Mouse (Mus musculus): Measurements from ENCODE around the gene Ptges2. TPM values are rescaled to one million over a fixed set of nuclear protein-coding genes. Genes with fewer than 3 reads are reported as not detected.
A peak's percentile ranks its signal among the peaks of the same experiment; 100 is the strongest.
"Not testable (repeated sequence)": the region's sequence is repeated elsewhere in the genome, so short reads cannot be mapped to it uniquely, and the experiment has no call there.

The Ptges2 gene
- polyA plus RNA-seq, 1 experiment from 2014 or later: 33.5 TPM

GRCm38 (mm10) chr2:32353836-32354235 is 41.9 kb upstream of the Ptges2 start:
- Histone ChIP-seq H3K4me2 (ENCODE audit: low read depth, low read length) (peak overlapping the region; percentile 69; the same call in 1 of the 2 replicates), H3K27ac (replicated peaks; ENCODE audit: low read depth, low read length) (no peak overlapping the region)

DNA sequence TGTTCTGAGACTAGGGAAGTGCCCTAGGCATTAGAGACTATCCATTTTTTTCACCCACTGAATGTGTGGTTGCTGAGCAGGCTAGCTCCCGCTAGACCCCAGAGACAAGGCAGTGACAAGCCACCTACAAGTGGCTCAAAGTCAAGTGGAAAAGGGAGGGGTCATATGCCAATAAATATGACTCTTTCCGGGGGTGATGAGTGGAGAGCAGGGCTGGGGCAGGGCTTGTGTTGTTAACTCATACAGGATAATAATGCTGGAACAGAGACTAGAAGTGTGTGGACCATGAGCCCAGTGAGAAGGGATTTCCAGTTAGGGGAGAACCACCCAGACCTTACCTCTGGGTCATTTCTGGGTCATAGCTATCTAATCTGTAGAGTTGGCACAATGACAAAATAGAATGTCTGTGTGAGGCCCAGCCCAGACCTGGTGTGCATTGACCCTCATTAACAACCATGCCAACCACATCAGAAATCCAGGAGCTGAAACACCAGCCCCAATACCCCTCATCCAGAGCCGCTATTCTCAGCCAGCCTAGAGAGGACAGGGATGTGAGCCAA is 41.3 kb upstream of the Ptges2 start:
- Histone ChIP-seq H3K36me3 (ENCODE audit: control insufficient read depth, insufficient read depth, low read length) (no peaks in the 10 kb centered on the region), H3K27me3 (replicated peaks; ENCODE audit: control insufficient read depth, insufficient read depth, low read length) (no peaks in the 10 kb centered on the region), H3K4me3 (ENCODE audit: low read depth, low read length) (no peak overlapping the region), H3K27ac (replicated peaks; ENCODE audit: low read depth, low read length) (no peak overlapping the region), H3K4me1 (ENCODE audit: control insufficient read depth, insufficient read depth, low read length) (peaks cover 17% of the 10 kb centered on the region), H3K9ac (ENCODE audit: low read depth, low read length) (no peak overlapping the region), H3K4me2 (ENCODE audit: low read depth, low read length) (no peak overlapping the region), H3K9me3 (ENCODE audit: control insufficient read depth, low read length) (no peaks in the 10 kb centered on the region)
- no peak for ATAC-seq (ENCODE audit: low read depth)
- no peak for DNase-seq (ENCODE audit: low spot score)
- WGBS: 85% methylated on average over 3 of the region's 3 CpGs

More at GRCm38 (mm10) chr2:32353836-32354235, 41.9 kb upstream of the Ptges2 start:
- no peaks in the 10 kb centered on the region for H3K9me3 ChIP-seq (ENCODE audit: control insufficient read depth, low read length)
- ATAC-seq (ENCODE audit: low read depth): no peak
- no peak overlapping the region for H3K4me3 ChIP-seq (ENCODE audit: low read depth, low read length)
- H3K27me3 ChIP-seq (replicated peaks; ENCODE audit: control insufficient read depth, insufficient read depth, low read length): no peaks in the 10 kb centered on the region
- WGBS: 55% methylated on average over 6 of the region's 6 CpGs
- H3K4me1 ChIP-seq (ENCODE audit: control insufficient read depth, insufficient read depth, low read length): peaks cover 17% of the 10 kb centered on the region
- no peak for DNase-seq (ENCODE audit: low spot score)
- no peak overlapping the region for H3K9ac ChIP-seq (ENCODE audit: low read depth, low read length)
- H3K36me3 ChIP-seq (ENCODE audit: control insufficient read depth, insufficient read depth, low read length): 0 out of 2 replicates have a peak, but pooled peaks cover under 1% of the 10 kb centered on the region

DNA sequence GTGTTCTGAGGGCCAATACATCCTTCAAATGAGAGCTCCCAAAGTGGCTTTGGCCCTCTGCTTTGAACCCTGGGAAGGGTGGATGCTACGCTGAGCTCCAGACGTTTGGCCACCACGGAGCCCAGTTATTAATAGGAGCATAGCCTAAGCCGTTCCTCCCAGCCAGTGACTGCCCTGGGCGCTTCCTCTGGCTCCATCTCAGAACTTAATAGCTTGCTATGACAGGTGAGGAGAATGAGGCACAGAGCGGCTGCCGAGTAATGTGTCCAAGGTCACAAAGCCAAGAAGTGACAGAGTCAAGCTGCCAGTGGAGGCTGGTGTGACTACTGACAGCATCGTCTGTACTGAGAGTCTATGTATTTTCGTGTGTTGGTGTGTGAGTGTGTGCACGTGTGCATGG is 39.5 kb upstream of the Ptges2 start:
- H3K36me3 ChIP-seq (ENCODE audit: control insufficient read depth, insufficient read depth, low read length): no peaks in the 10 kb centered on the region
- peaks cover 9% of the 10 kb centered on the region; the same call in 1 of the 2 replicates for H3K4me1 ChIP-seq (ENCODE audit: control insufficient read depth, insufficient read depth, low read length)
- H3K27me3 ChIP-seq (replicated peaks; ENCODE audit: control insufficient read depth, insufficient read depth, low read length): no peaks in the 10 kb centered on the region
- no peak overlapping the region for H3K27ac ChIP-seq (replicated peaks; ENCODE audit: low read depth, low read length)
- H3K9ac ChIP-seq (ENCODE audit: low read depth, low read length): no peak overlapping the region
- H3K9me3 ChIP-seq (ENCODE audit: control insufficient read depth, low read length): no peaks in the 10 kb centered on the region
- ATAC-seq (ENCODE audit: low read depth) (no peak), DNase-seq (ENCODE audit: low spot score) (no peak)
- H3K4me2 ChIP-seq (ENCODE audit: low read depth, low read length): no peak overlapping the region
- 61% methylated on average over 10 of the region's 10 CpGs for WGBS
- H3K4me3 ChIP-seq (ENCODE audit: low read depth, low read length): no peak overlapping the region

DNA sequence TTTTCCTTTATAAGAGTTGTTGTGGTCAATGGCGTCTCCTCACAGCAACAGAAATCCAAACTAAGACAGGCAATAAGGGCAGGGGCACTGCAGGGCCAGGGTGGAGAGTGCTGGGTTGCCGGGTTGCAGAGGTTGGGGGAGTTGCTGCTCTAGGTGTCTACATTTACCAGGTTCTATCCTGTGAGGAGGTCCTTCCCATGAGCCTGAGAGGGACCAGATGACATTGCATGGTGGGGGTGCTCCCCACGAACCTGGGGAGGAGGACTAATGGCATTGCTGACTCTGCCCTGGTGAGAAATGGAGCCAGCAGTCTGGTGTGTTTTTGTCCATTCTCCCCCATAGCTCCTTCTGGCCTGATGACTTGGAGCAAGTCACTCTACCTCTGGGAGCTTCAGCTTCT is 38.0 kb upstream of the Ptges2 start:
- no peak overlapping the region for H3K4me3 ChIP-seq (ENCODE audit: low read depth, low read length)
- H3K4me2 ChIP-seq (ENCODE audit: low read depth, low read length): no peak overlapping the region
- H3K4me1 ChIP-seq (ENCODE audit: control insufficient read depth, insufficient read depth, low read length): peaks cover 7% of the 10 kb centered on the region; the same call in 1 of the 2 replicates
- 70% methylated on average over 2 of the region's 3 CpGs for WGBS
- ATAC-seq (ENCODE audit: low read depth) (no peak), DNase-seq (ENCODE audit: low spot score) (no peak)
- H3K27me3 ChIP-seq (replicated peaks; ENCODE audit: control insufficient read depth, insufficient read depth, low read length): no peaks in the 10 kb centered on the region
- no peak overlapping the region for H3K9ac ChIP-seq (ENCODE audit: low read depth, low read length)
- H3K36me3 ChIP-seq (ENCODE audit: control insufficient read depth, insufficient read depth, low read length): no peaks in the 10 kb centered on the region
- no peaks in the 10 kb centered on the region for H3K9me3 ChIP-seq (ENCODE audit: control insufficient read depth, low read length)
- H3K27ac ChIP-seq (replicated peaks; ENCODE audit: low read depth, low read length): no peak overlapping the region

DNA sequence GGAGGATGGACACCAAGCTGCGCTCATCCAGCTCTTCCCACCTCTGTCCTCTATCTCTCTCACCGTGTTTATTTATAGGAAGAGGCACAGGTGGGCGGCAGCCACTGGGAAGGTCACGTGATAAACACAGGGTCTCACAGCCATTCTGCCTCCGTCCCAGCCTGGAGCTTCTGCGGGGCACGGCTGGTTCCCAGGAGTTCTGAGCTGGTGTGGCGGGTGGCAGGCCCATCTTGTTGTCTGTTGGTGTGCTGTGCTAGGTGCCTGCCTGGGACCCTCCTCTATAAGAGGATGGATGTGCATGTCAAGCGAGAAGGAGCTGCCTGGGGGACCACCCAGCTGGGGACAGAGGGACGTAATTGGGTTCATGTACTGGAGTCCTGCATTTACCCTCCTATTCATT is 37.3 kb upstream of the Ptges2 start:
- no peak overlapping the region for H3K9ac ChIP-seq (ENCODE audit: low read depth, low read length)
- no peaks in the 10 kb centered on the region for H3K36me3 ChIP-seq (ENCODE audit: control insufficient read depth, insufficient read depth, low read length)
- no peaks in the 10 kb centered on the region for H3K9me3 ChIP-seq (ENCODE audit: control insufficient read depth, low read length)
- H3K4me1 ChIP-seq (ENCODE audit: control insufficient read depth, insufficient read depth, low read length): peaks cover 7% of the 10 kb centered on the region; the same call in 1 of the 2 replicates
- ATAC-seq (ENCODE audit: low read depth) (no peak), DNase-seq (ENCODE audit: low spot score) (no peak)
- no peak overlapping the region for H3K4me3 ChIP-seq (ENCODE audit: low read depth, low read length)
- H3K4me2 ChIP-seq (ENCODE audit: low read depth, low read length): no peak overlapping the region
- 68% methylated on average over 10 of the region's 10 CpGs for WGBS
- no peak overlapping the region for H3K27ac ChIP-seq (replicated peaks; ENCODE audit: low read depth, low read length)
- H3K27me3 ChIP-seq (replicated peaks; ENCODE audit: control insufficient read depth, insufficient read depth, low read length): no peaks in the 10 kb centered on the region

DNA sequence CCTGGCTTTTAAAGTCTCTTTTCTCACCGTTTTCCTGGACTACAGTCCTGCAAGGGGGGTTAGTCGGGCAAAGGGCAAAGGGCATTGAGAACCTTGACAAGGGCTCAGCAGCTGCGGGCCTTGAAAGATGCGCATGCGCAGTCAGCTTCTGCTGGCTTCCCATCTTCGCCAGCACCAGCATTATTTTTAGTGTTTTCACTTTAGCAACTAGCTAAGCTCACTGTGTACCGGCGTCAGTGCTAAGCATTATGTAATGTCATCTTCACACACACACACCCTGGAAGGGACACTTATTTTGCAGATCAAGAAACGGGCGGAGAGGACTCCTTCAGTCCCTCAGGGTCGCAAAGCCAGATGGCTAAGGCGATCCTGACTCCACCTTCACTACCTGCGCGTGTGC is 35.0 kb upstream of the Ptges2 start:
- ATAC-seq (ENCODE audit: low read depth): no peak
- WGBS: 6% methylated on average over 14 of the region's 14 CpGs

DNA sequence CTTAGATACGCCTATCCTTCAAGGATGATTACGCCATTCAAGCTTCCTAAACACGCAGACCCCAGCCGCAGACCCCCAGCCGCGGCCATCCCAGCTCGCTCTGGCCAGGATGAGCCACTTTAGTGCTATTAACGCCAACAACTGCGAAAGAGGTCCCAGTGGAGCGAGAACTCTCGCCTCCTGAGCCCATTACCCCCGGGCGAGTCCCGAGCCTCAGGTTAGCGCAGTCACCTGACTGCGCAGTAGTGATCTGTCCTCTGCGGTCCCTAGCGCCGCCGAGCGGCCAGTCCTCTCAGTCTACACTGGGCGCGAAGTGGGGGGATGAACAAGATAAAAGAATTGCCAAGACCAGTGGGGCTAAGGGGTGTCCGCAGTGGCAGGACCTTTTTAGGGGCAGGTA is 34.3 kb upstream of the Ptges2 start:
- Histone ChIP-seq H3K4me2 (ENCODE audit: low read depth, low read length) (peak overlapping the region; percentile 73), H3K27me3 (replicated peaks; ENCODE audit: control insufficient read depth, insufficient read depth, low read length) (no peaks in the 10 kb centered on the region), H3K4me3 (ENCODE audit: low read depth, low read length) (peak overlapping the region; percentile 37), H3K9me3 (ENCODE audit: control insufficient read depth, low read length) (no peaks in the 10 kb centered on the region), H3K4me1 (ENCODE audit: control insufficient read depth, insufficient read depth, low read length) (peaks cover 12% of the 10 kb centered on the region), H3K9ac (ENCODE audit: low read depth, low read length) (peak overlapping the region; percentile 59), H3K36me3 (ENCODE audit: control insufficient read depth, insufficient read depth, low read length) (0 out of 2 replicates have a peak, but pooled peaks cover 5% of the 10 kb centered on the region), H3K27ac (replicated peaks; ENCODE audit: low read depth, low read length) (no peak overlapping the region)
- ATAC-seq (ENCODE audit: low read depth): peak; percentile 60
- peak; percentile 65 for DNase-seq (ENCODE audit: low spot score)
- 2% methylated on average over 24 of the region's 24 CpGs for WGBS

More for the DNA sequence above, 35.0 kb upstream of the Ptges2 start:
- Histone ChIP-seq H3K9ac (ENCODE audit: low read depth, low read length) (no peak overlapping the region; the same call in 1 of the 2 replicates), H3K4me2 (ENCODE audit: low read depth, low read length) (peak overlapping the region; percentile 73), H3K4me1 (ENCODE audit: control insufficient read depth, insufficient read depth, low read length) (peaks cover 12% of the 10 kb centered on the region), H3K36me3 (ENCODE audit: control insufficient read depth, insufficient read depth, low read length) (0 out of 2 replicates have a peak, but pooled peaks cover 5% of the 10 kb centered on the region), H3K4me3 (ENCODE audit: low read depth, low read length) (peak overlapping the region; percentile 37), H3K27me3 (replicated peaks; ENCODE audit: control insufficient read depth, insufficient read depth, low read length) (no peaks in the 10 kb centered on the region), H3K27ac (replicated peaks; ENCODE audit: low read depth, low read length) (no peak overlapping the region), H3K9me3 (ENCODE audit: control insufficient read depth, low read length) (no peaks in the 10 kb centered on the region)
- DNase-seq (ENCODE audit: low spot score): peak; percentile 76

DNA sequence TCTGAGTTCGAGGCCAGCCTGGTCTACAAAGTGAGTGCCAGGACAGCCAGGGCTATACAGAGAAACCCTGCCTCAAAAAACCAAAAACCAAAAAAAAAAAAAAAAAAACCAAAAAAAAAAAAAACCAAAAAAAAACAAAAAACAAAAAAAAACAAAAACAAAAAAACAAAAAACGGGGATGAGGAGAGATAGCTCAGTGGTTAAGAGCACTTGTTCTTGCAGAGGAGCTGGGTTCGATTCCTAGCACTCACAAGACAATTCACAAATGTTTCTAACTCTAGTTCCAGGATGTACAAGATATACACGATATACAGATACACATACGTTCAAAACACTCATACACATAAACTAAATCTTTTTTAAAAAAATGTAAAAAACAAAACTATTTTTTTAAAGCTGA is 33.4 kb upstream of the Ptges2 start:
- 38% methylated on average over 5 of the region's 5 CpGs for WGBS
- H3K27ac ChIP-seq (replicated peaks; ENCODE audit: low read depth, low read length); H3K27me3 ChIP-seq (replicated peaks; ENCODE audit: control insufficient read depth, insufficient read depth, low read length); DNase-seq (ENCODE audit: low spot score); H3K9me3 ChIP-seq (ENCODE audit: control insufficient read depth, low read length); ATAC-seq (ENCODE audit: low read depth): not testable (repeated sequence)
- peak overlapping the region; percentile 70 for H3K4me3 ChIP-seq (ENCODE audit: low read depth, low read length)
- H3K9ac ChIP-seq (ENCODE audit: low read depth, low read length): peak overlapping the region; percentile 84
- H3K4me1 ChIP-seq (ENCODE audit: control insufficient read depth, insufficient read depth, low read length): peaks cover 12% of the 10 kb centered on the region
- H3K4me2 ChIP-seq (ENCODE audit: low read depth, low read length): peak overlapping the region; percentile 67
- H3K36me3 ChIP-seq (ENCODE audit: control insufficient read depth, insufficient read depth, low read length): peaks cover 12% of the 10 kb centered on the region

GRCm38 (mm10) chr2:32362817-32363340 is 32.8 kb upstream of the Ptges2 start:
- Histone ChIP-seq H3K36me3 (ENCODE audit: control insufficient read depth, insufficient read depth, low read length) (peaks cover 18% of the 10 kb centered on the region), H3K4me2 (ENCODE audit: low read depth, low read length) (peak overlapping the region; percentile 67), H3K27me3 (replicated peaks; ENCODE audit: control insufficient read depth, insufficient read depth, low read length) (no peaks in the 10 kb centered on the region), H3K9me3 (ENCODE audit: control insufficient read depth, low read length) (no peaks in the 10 kb centered on the region), H3K9ac (ENCODE audit: low read depth, low read length) (peak overlapping the region; percentile 84), H3K27ac (replicated peaks; ENCODE audit: low read depth, low read length) (peak overlapping the region; percentile 91), H3K4me3 (ENCODE audit: low read depth, low read length) (peak overlapping the region; percentile 70), H3K4me1 (ENCODE audit: control insufficient read depth, insufficient read depth, low read length) (peaks cover 12% of the 10 kb centered on the region)
- WGBS: 0% methylated on average over 46 of the region's 53 CpGs
- ATAC-seq (ENCODE audit: low read depth): peak; percentile 86
- peak; percentile 88 for DNase-seq (ENCODE audit: low spot score)
